Mouse (Mus musculus) adrenal gland, postnatal 25 days (tissue): ENCODE measurements around the gene Tti1. TPM values are rescaled to one million over a fixed set of nuclear protein-coding genes. Genes with fewer than 3 reads are reported as not detected.
"Not testable (repeated sequence)": the region's sequence is repeated elsewhere in the genome, so short reads cannot be mapped to it uniquely, and the experiment has no call there.

ENCODE experiments used
- DNase-seq: peaks from one replicate; pipeline ENCODE4 v3.0.0; 2021; ENCODE audit warnings: mixed read lengths
- long read RNA-seq: library from polyadenylated mRNA; stranded (forward); transcript quantifications from one replicate; pipeline ENCODE4 v2.0.0, GENCODE M21; 2021
- total RNA-seq: library from RNA; stranded (reverse); gene quantifications from 2 replicates; pipeline ENCODE4 v1.2.3, GENCODE M21; 2021

The Tti1 gene
- total RNA-seq: 20.2 and 26.3 TPM in 2 replicates
- long read RNA-seq, transcript Tti1-201 (8 exons, 3,830 nt): major isoform, 5 of 11 reads
- long read RNA-seq, partial matches to known transcripts: 1 of 11 reads
- long read RNA-seq, other reads (novel, unspliced or antisense): 2 of 11 reads

DNA sequence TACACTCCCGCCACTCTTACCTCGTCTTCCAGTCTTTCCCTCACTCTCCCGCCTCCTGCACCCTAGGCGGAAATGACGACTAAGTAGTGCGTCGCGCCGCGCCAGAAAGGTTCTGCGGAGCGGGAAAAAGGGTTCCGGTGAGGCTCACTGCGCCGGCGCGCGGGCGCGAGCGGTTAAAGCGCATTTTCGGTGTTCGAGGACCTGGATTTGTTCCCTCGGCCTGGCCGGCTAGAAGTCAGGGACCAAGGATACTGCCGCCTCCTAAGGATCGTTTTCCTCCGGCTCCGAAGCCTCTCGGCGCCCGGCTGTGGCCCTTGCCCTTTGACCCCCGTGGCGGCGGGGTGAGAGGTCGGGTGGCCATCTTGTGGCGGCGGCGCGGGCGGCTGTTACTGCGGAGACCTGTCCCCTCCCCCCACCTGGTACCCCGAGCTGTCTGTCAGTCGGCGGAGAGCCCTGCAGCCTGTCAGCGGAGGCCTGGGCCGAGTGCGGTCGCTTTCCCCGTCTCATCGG, at the start of gene Tti1, which contains the start of gene Rprd1b:
Gene Tti1 (minus strand): TSS at position 80 of the 510 bp plus-strand sequence.
Gene Rprd1b (plus strand): TSS at position 144 of the 510 bp plus-strand sequence.
- peak; percentile 92 for DNase-seq

DNA sequence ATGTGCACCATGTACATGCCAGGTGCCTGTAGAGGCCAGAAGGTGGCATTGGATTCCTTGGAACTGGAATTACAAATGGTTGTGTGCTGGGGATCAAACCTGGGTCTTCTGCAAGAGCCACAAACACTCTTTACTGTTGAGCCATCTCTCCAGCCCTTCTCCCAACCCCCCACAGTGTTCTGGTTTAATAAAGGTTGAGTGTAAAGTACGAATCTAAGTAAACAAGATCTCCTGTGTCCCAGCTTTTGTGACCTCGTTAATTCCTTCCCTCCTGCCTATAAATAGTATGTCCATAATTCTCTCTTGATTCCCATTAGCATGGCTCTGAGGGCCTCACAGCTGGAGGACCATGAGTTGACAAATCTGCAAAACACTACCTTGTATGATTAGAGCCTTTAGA, 49.7 kb upstream of the Tti1 start:
- DNase-seq: no peak

- no peak for DNase-seq
These were observed 48.5 kb upstream of the Tti1 start for GRCm38 (mm10) chr2:158076690-158077089.

- DNase-seq: no peak
These were observed 46.6 kb upstream of the Tti1 start for GRCm38 (mm10) chr2:158074835-158075234.

- DNase-seq: no peak
These were observed 43.4 kb upstream of the Tti1 start for GRCm38 (mm10) chr2:158071633-158071995.

DNA sequence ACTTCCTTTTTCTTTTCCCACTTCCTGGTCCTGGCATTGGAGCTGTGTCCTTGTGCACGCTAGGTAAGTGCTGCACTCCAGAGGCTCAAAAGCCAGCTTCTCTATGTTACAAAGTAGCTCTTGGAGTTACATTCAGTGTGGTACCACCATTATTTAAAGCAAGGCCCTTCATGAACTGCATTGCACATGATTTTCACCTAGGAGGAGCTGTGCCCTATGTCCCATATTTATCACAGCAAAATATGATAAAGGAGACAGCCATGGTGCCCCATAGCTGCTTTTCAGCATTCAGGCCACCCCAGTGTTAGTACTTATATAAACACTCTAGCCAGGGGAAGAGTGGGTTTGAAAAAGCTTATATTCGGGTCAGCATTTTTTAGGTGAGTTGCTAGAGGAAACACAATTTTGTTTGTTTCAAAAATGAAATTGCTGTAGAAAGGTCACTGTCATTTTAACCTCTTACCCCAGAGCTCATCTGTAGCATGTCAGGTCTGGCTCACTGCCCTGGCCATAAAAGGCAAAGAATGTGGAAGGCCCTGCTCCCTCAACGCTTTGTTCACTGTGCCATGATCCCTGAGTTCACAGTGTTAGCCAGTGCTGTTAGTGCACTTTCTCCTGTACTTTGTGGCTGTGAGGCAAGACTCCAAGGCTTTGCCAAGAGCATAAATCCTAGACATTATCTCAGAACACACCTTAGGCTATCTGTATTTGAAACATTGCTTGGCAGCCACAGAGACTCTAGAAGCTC, 42.8 kb upstream of the Tti1 start:
- DNase-seq: peak; percentile 16

GRCm38 (mm10) chr2:158068444-158068971, 40.3 kb upstream of the Tti1 start:
- no peak for DNase-seq

DNA sequence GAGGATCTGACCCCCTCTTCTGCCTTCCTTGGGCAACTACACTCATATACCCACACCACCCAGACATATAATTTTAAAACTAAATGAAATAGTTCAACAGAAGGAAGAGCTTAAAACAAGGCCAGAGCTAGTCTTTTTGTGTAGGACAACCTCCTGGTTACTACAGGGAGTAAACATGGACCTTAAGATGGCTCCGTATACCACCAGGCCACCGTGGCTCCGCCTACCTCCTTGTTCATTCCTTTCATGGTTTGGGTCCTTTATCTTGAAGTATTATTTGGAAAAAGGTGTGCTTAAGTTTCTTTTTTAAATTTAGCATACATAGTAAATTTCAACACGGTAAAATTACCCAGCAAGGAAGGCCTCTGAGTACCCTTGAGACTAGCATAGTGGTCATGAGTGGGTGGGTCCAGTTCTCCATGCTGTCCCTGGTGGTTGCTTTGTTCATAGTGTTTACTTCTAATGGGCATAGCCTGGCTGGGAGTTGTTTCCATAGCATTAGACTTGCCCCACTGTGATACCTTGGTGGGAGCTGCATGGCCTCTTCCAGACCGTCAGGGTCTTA, 39.1 kb upstream of the Tti1 start:
- DNase-seq: no peak

DNA sequence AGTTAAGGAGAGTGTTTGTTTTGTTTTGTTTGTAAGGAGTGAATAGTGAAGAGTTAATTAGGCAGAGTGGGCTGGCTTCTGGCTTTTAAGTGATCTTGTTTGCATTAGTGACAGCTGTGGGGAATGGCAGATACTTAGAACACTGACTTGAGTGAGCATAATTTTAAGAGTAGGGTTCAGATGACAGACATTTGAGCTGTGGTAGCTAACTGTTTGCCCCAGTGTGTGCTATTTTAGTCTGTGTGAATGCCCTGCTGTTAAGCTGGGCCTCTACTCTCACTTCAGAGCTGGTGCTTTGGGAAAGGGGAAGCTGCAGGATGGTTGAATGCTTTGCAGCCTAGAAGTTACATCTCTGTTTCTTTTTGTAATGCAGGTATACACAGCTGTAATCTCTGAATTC, 38.2 kb upstream of the Tti1 start:
- no peak for DNase-seq

GRCm38 (mm10) chr2:158065064-158065463, 36.8 kb upstream of the Tti1 start:
- no peak for DNase-seq

DNA sequence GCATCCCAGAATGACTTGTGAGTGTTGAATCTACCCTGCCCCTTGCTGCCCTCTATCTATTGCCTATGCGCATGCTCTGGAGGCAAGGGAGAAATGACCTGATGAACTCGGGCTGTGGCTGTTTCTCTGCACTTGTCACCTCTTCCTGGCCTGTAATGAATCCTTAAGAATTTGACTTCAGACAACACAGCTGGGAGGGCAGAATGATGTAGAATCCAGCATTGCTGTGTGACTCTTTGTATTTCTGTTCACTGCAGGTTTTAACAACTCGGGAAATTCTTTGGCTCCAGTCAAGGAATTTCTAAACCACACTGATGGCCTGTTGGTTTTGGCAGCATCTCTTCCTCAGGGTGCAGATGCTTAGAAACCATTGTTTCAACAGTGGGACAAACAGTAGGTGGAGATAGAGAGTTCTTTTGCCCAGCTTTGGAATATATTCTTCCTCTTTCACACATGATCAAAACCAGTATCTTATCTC, 36.4 kb upstream of the Tti1 start:
- no peak for DNase-seq

- DNase-seq: no peak
These were observed 34.8 kb upstream of the Tti1 start for GRCm38 (mm10) chr2:158063036-158063435.

- no peak for DNase-seq
These were observed 31.5 kb upstream of the Tti1 start for GRCm38 (mm10) chr2:158059666-158060105.

GRCm38 (mm10) chr2:158058534-158058933, 30.3 kb upstream of the Tti1 start:
- DNase-seq: peak; percentile 39

- no peak for DNase-seq
These were observed 28.8 kb upstream of the Tti1 start for GRCm38 (mm10) chr2:158057030-158057429.

DNA sequence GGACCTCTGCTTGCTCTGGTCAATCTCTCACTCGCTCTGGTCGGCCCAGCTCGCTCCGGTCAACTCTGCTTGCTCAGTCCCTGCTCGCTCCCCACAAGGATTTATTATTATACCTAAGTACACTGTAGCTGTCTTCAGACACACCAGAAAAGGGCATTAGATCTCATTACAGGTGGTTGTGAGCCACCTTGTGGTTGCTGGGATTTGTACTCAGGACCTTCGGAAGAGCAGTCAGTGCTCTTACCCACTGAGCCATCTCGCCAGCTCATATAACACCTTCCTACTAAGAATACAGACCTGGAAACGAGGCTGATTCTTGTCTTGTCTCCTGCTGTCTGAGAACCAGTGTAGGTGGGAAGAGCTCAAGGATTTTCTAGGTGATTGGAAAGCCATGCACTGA, 27.1 kb upstream of the Tti1 start:
- not testable (repeated sequence) for DNase-seq

- no peak for DNase-seq
These were observed 26.4 kb upstream of the Tti1 start for GRCm38 (mm10) chr2:158054596-158054995.

DNA sequence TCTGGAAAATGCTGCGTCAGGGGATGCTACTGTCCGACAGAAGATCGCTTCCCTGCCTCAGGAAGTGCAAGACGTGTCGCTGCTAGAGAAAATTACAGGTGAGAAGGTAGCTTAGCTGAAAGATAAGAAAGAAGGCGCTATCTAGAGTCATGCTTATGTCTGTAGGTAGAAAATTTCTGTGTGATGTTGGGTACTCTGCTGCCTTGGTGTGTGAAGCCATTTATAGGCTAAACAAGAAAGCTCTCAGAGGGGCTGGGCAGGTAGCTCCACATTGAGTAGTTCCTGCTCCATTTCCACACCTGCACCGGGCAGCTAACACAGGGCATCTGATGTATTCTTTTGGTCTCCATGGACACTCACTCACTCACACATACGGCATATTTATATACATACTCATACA, 21.9 kb upstream of the Tti1 start:
- no peak for DNase-seq

- DNase-seq: no peak
These were observed 20.5 kb upstream of the Tti1 start for GRCm38 (mm10) chr2:158048718-158049117.

- DNase-seq: peak; percentile 45
These were observed 19.7 kb upstream of the Tti1 start for GRCm38 (mm10) chr2:158047903-158048302.

DNA sequence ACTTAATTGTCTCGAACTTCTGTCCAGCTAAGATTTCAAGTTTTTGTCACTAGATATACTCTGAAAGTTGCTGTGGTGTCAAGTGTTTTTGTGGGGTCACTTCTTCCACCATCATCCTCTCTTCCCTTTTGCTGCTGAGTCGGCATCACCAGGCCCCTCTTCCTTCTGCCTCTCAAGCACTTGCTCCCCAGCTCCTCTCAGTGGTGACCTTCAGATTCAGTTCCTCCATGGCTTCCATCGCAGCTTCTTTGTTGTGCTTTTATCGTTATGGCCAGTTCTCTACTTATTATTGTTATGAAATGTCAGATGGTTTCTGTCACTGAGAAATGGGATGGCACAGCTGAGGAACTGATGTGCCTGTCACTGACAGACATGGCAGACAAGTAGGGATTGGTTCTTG, 18.0 kb upstream of the Tti1 start:
- no peak for DNase-seq

GRCm38 (mm10) chr2:158043504-158043903, 15.3 kb upstream of the Tti1 start:
- no peak for DNase-seq

- no peak for DNase-seq
These were observed 12.2 kb upstream of the Tti1 start for GRCm38 (mm10) chr2:158040396-158040795.
